Mouse (Mus musculus): Measurements from ENCODE around the gene Rbm4b.
"Not testable (repeated sequence)": the region's sequence is repeated elsewhere in the genome, so short reads cannot be mapped to it uniquely, and the experiment has no call there.

The Rbm4b gene

GRCm38 (mm10) chr19:4811063-4811908, 55.0 kb downstream of the Rbm4b start, which contains the start of the genes Gm21992 and Rbm14:
Gene Gm21992 (minus strand): TSS chr19:4811612.
Gene Rbm14 (minus strand): TSS chr19:4811634.
- DNase-seq, result peak; percentile 97

GRCm38 (mm10) chr19:4811909-4812242, 55.6 kb downstream of the Rbm4b start:
- no peak for DNase-seq

- DNase-seq, result not testable (repeated sequence)
These were observed 56.1 kb downstream of the Rbm4b start for GRCm38 (mm10) chr19:4812334-4812949.

- no peak for DNase-seq
These were observed 56.7 kb downstream of the Rbm4b start for GRCm38 (mm10) chr19:4813015-4813414.

All from lung, postnatal 14 days (tissue).